Mouse (Mus musculus) G1E (cell line): Measurements from ENCODE around the gene Rtp4. TPM values are rescaled to one million over a fixed set of nuclear protein-coding genes. Genes with fewer than 3 reads are reported as not detected.

Experiments used
- ATAC-seq: 2 replicates; pipeline ENCODE4 v1.8.0; 2016; ENCODE audit warnings: mild to moderate bottlenecking; ENCODE audit not compliant: insufficient number of reproducible peaks, poor library complexity, low FRiP score, severe bottlenecking; ENCODE audit errors: extremely low read depth
- DNase-seq: peaks from one replicate; pipeline ENCODE4 v3.0.0; 2012; ENCODE audit warnings: low spot score
- H3K27me3 ChIP-seq: 2 replicates; pipeline ENCODE4 v1.6.1; 2012; ENCODE audit warnings: mild to moderate bottlenecking, low read length, inconsistent platforms; ENCODE audit not compliant: insufficient read depth
- H3K36me3 ChIP-seq: replicated peaks from 2 replicates; pipeline ENCODE3; 2012; ENCODE audit warnings: mild to moderate bottlenecking, inconsistent platforms
- H3K4me1 ChIP-seq: 2 replicates; pipeline ENCODE4 v1.6.1; 2012; ENCODE audit warnings: low read depth, low read length, inconsistent platforms, mixed read lengths; ENCODE audit not compliant: insufficient read depth
- H3K4me3 ChIP-seq: 2 replicates; pipeline ENCODE4 v1.5.1; 2012; ENCODE audit warnings: low read depth, mild to moderate bottlenecking, inconsistent platforms, low read length, moderate library complexity, mixed read lengths
- H3K9me3 ChIP-seq: replicated peaks from 2 replicates; pipeline ENCODE4 v1.6.1; 2012; ENCODE audit warnings: inconsistent platforms
- CTCF ChIP-seq: IDR thresholded peaks from 2 replicates; pipeline ENCODE4 v1.5.1; 2012; ENCODE audit warnings: low read depth, low read length, inconsistent platforms, mixed read lengths
- GATA1 ChIP-seq: IDR thresholded peaks from 2 replicates; pipeline ENCODE4 v1.6.1; 2012; ENCODE audit warnings: borderline replicate concordance, low read length, inconsistent platforms, mixed read lengths
- GATA2 ChIP-seq: IDR thresholded peaks from 2 replicates; pipeline ENCODE4 v1.6.1; 2012; ENCODE audit warnings: low read depth, low read length, inconsistent platforms, borderline replicate concordance
- POLR2AphosphoS5 ChIP-seq: IDR thresholded peaks from 2 replicates; pipeline ENCODE4 v1.6.1; 2012; ENCODE audit warnings: low read depth, low read length, inconsistent platforms; ENCODE audit not compliant: insufficient replicate concordance
- TAL1 ChIP-seq: conservative IDR thresholded peaks from 2 replicates; pipeline ENCODE4 v1.6.1; 2012; ENCODE audit warnings: low read depth, low read length, inconsistent platforms, mixed read lengths
- polyA plus RNA-seq: library from polyadenylated mRNA; stranded (reverse); fragments of >175 nt; gene quantifications from 2 replicates; pipeline ENCODE4 v1.2.3, GENCODE M21; 2012
- total RNA-seq, 2 experiments: library from RNA; stranded (forward) in 1 of 2; stranded (reverse) in 1 of 2; fragments of 200-1000 nt in 1 of 2; fragments of >200 nt in 1 of 2; fragmentation: Nextera tagmentation in 1 of 2; gene quantifications; 2 replicates each; pipeline ENCODE4 v1.2.3; 2014 to 2017

The Rtp4 gene
- total and polyA plus RNA-seq, 3 experiments, result 0.33 TPM; not detected in 2

- H3K4me3 ChIP-seq, result no peak overlapping the region
- no peaks in the 10 kb centered on the region for H3K36me3 ChIP-seq
- H3K4me1 ChIP-seq, result no peaks in the 10 kb centered on the region
- no peaks in the 10 kb centered on the region for H3K27me3 ChIP-seq
- no peaks in the 10 kb centered on the region for H3K9me3 ChIP-seq
- TF ChIP-seq POLR2AphosphoS5 (no peak), CTCF (no peak), GATA2 (no peak), GATA1 (no peak), TAL1 (no peak)
- ATAC-seq (no peak), DNase-seq (no peak)
Measured at GRCm38 (mm10) chr16:23498691-23499131, 21.4 kb upstream of the Rtp4 start.

GRCm38 (mm10) chr16:23500558-23500957 lies 19.5 kb upstream of the Rtp4 start:
- Histone ChIP-seq H3K4me3 (no peak overlapping the region), H3K36me3 (no peaks in the 10 kb centered on the region), H3K27me3 (no peaks in the 10 kb centered on the region), H3K9me3 (no peaks in the 10 kb centered on the region), H3K4me1 (no peaks in the 10 kb centered on the region)
- no peak for TF ChIP-seq CTCF
- no peak for TF ChIP-seq TAL1
- no peak for TF ChIP-seq POLR2AphosphoS5
- TF ChIP-seq GATA1, result no peak
- no peak for TF ChIP-seq GATA2
- ATAC-seq (no peak), DNase-seq (no peak)

GRCm38 (mm10) chr16:23501288-23501687 lies 18.8 kb upstream of the Rtp4 start:
- DNase-seq (no peak), ATAC-seq (no peak)
- no peaks in the 10 kb centered on the region for H3K4me1 ChIP-seq
- no peak for TF ChIP-seq POLR2AphosphoS5
- no peak for TF ChIP-seq TAL1
- TF ChIP-seq GATA2, result no peak
- no peak for TF ChIP-seq CTCF
- no peak for TF ChIP-seq GATA1
- H3K36me3 ChIP-seq, result no peaks in the 10 kb centered on the region
- H3K9me3 ChIP-seq, result no peaks in the 10 kb centered on the region
- no peak overlapping the region for H3K4me3 ChIP-seq
- no peaks in the 10 kb centered on the region for H3K27me3 ChIP-seq

- DNase-seq (no peak), ATAC-seq (no peak)
- H3K4me1 ChIP-seq, result no peaks in the 10 kb centered on the region
- no peaks in the 10 kb centered on the region for H3K36me3 ChIP-seq
- no peak overlapping the region for H3K4me3 ChIP-seq
- H3K9me3 ChIP-seq, result no peaks in the 10 kb centered on the region
- no peaks in the 10 kb centered on the region for H3K27me3 ChIP-seq
- TF ChIP-seq GATA2 (no peak), TAL1 (no peak), GATA1 (no peak), POLR2AphosphoS5 (no peak), CTCF (no peak)
Measured at GRCm38 (mm10) chr16:23502478-23502877, 17.6 kb upstream of the Rtp4 start.

GRCm38 (mm10) chr16:23503351-23503750 lies 16.7 kb upstream of the Rtp4 start:
- no peaks in the 10 kb centered on the region for H3K9me3 ChIP-seq
- ATAC-seq, result no peak
- H3K4me3 ChIP-seq, result no peak overlapping the region
- no peak for DNase-seq
- H3K4me1 ChIP-seq, result no peaks in the 10 kb centered on the region
- H3K27me3 ChIP-seq, result no peaks in the 10 kb centered on the region
- TF ChIP-seq TAL1, result no peak
- no peak for TF ChIP-seq GATA1
- TF ChIP-seq GATA2, result no peak
- TF ChIP-seq POLR2AphosphoS5, result no peak
- no peak for TF ChIP-seq CTCF
- H3K36me3 ChIP-seq, result no peaks in the 10 kb centered on the region

- no peak for ATAC-seq
- no peaks in the 10 kb centered on the region for H3K36me3 ChIP-seq
Measured at GRCm38 (mm10) chr16:23504320-23504744, 15.8 kb upstream of the Rtp4 start.

More at GRCm38 (mm10) chr16:23504320-23504744, 15.8 kb upstream of the Rtp4 start:
- H3K9me3 ChIP-seq, result no peaks in the 10 kb centered on the region
- no peak overlapping the region for H3K4me3 ChIP-seq
- TF ChIP-seq GATA1, result no peak
- TF ChIP-seq POLR2AphosphoS5, result no peak
- TF ChIP-seq TAL1, result no peak
- TF ChIP-seq GATA2, result no peak
- no peak for TF ChIP-seq CTCF
- no peak for DNase-seq
- H3K4me1 ChIP-seq, result no peaks in the 10 kb centered on the region
- H3K27me3 ChIP-seq, result no peaks in the 10 kb centered on the region
